Mouse (Mus musculus) embryonic facial prominence, embryonic 10.5 days (tissue): ENCODE measurements around the gene Cpa2. TPM values are rescaled to one million over a fixed set of nuclear protein-coding genes. Genes with fewer than 3 reads are reported as not detected.
A peak's percentile ranks its signal among the peaks of the same experiment; 100 is the strongest.

Experiments
- DNase-seq: peaks from one replicate; pipeline ENCODE4 v3.0.0-alpha.2; 2017; ENCODE audit warnings: low spot score
- H3K27ac ChIP-seq: fragments of 300-500 bp; sonication (generic); replicated peaks from 2 replicates; pipeline ENCODE4 v1.5.1; 2016; ENCODE audit warnings: mild to moderate bottlenecking
- H3K27me3 ChIP-seq: fragments of 300-500 bp; sonication (generic); replicated peaks from 2 replicates; pipeline ENCODE4 v1.6.1; 2016; ENCODE audit warnings: low read depth, mild to moderate bottlenecking; ENCODE audit not compliant: poor library complexity, severe bottlenecking
- H3K36me3 ChIP-seq: fragments of 300-500 bp; sonication (generic); replicated peaks from 2 replicates; pipeline ENCODE4 v1.6.1; 2016; ENCODE audit warnings: mild to moderate bottlenecking, moderate library complexity
- H3K4me1 ChIP-seq: fragments of 300-500 bp; sonication (generic); 2 replicates; pipeline ENCODE4 v1.6.1; 2016
- H3K4me3 ChIP-seq: fragments of 300-500 bp; sonication (generic); 2 replicates; pipeline ENCODE4 v1.5.1; 2016; ENCODE audit warnings: mild to moderate bottlenecking, moderate library complexity
- H3K9me3 ChIP-seq: fragments of 300-500 bp; sonication (generic); 2 replicates; pipeline ENCODE4 v1.6.1; 2016; ENCODE audit warnings: mild to moderate bottlenecking
- WGBS: fragments of 180-500 bp; shearing (Covaris S2); methylation state at CpG from one replicate; pipeline ENCODE4 v1.1.7; 2016; 5-methylcytosine and 5-hydroxymethylcytosine counted together
- polyA plus RNA-seq: library from polyadenylated mRNA; unstranded; fragments of >200 nt; fragmentation: Nextera tagmentation; extraction: Ambion mirVana; gene quantifications from 2 replicates; pipeline ENCODE4 v1.2.1, GENCODE M21; 2016

Gene Cpa2
- polyA plus RNA-seq, 1 experiment from 2014 or later: 18.9 TPM

GRCm38 (mm10) chr6:30594364-30594763 is 53.0 kb downstream of the Cpa2 start:
- no peaks in the 10 kb centered on the region for H3K27me3 ChIP-seq
- H3K27ac ChIP-seq: no peak overlapping the region
- DNase-seq: no peak
- WGBS: 81% methylated on average over 7 of the region's 7 CpGs
- H3K4me3 ChIP-seq: no peak overlapping the region
- H3K4me1 ChIP-seq: peaks cover 35% of the 10 kb centered on the region
- H3K9me3 ChIP-seq: no peaks in the 10 kb centered on the region
- no peaks in the 10 kb centered on the region for H3K36me3 ChIP-seq

- no peak overlapping the region for H3K4me3 ChIP-seq
- DNase-seq: no peak
- H3K4me1 ChIP-seq: peaks cover 38% of the 10 kb centered on the region
- WGBS: 94% methylated on average over 8 of the region's 8 CpGs
- H3K27me3 ChIP-seq: no peaks in the 10 kb centered on the region
- no peaks in the 10 kb centered on the region for H3K9me3 ChIP-seq
- H3K27ac ChIP-seq: peak overlapping the region; percentile 40
- H3K36me3 ChIP-seq: no peaks in the 10 kb centered on the region
These were observed 55.0 kb downstream of the Cpa2 start for GRCm38 (mm10) chr6:30596230-30596898.

GRCm38 (mm10) chr6:30600033-30600432 is 58.7 kb downstream of the Cpa2 start:
- no peaks in the 10 kb centered on the region for H3K9me3 ChIP-seq
- H3K36me3 ChIP-seq: no peaks in the 10 kb centered on the region
- H3K4me1 ChIP-seq: peaks cover 35% of the 10 kb centered on the region
- 34% methylated on average over 3 of the region's 3 CpGs for WGBS
- no peak overlapping the region for H3K4me3 ChIP-seq
- peak overlapping the region; percentile 42; the same call in 1 of the 2 replicates for H3K27ac ChIP-seq
- DNase-seq: no peak
- H3K27me3 ChIP-seq: no peaks in the 10 kb centered on the region

GRCm38 (mm10) chr6:30600995-30601394 is 59.6 kb downstream of the Cpa2 start:
- H3K9me3 ChIP-seq: no peaks in the 10 kb centered on the region
- no peak overlapping the region for H3K27ac ChIP-seq
- no peaks in the 10 kb centered on the region for H3K36me3 ChIP-seq
- no peaks in the 10 kb centered on the region for H3K27me3 ChIP-seq
- DNase-seq: no peak
- peaks cover 42% of the 10 kb centered on the region for H3K4me1 ChIP-seq
- H3K4me3 ChIP-seq: no peak overlapping the region
- 63% methylated on average over 1 of the region's 1 CpGs for WGBS

GRCm38 (mm10) chr6:30604342-30604867 is 63.0 kb downstream of the Cpa2 start:
- H3K9me3 ChIP-seq: no peaks in the 10 kb centered on the region
- WGBS: 58% methylated on average over 7 of the region's 7 CpGs
- H3K27me3 ChIP-seq: no peaks in the 10 kb centered on the region
- H3K36me3 ChIP-seq: no peaks in the 10 kb centered on the region
- H3K27ac ChIP-seq: peak overlapping the region; percentile 48; the same call in 1 of the 2 replicates
- H3K4me3 ChIP-seq: no peak overlapping the region
- no peak for DNase-seq
- peaks cover 37% of the 10 kb centered on the region for H3K4me1 ChIP-seq

- DNase-seq: no peak
- no peaks in the 10 kb centered on the region for H3K9me3 ChIP-seq
- WGBS: 91% methylated on average over 4 of the region's 4 CpGs
- H3K4me3 ChIP-seq: no peak overlapping the region
- H3K36me3 ChIP-seq: no peaks in the 10 kb centered on the region
- peaks cover 30% of the 10 kb centered on the region for H3K4me1 ChIP-seq
- H3K27me3 ChIP-seq: no peaks in the 10 kb centered on the region
- peak overlapping the region; percentile 76 for H3K27ac ChIP-seq
These were observed 63.7 kb downstream of the Cpa2 start for GRCm38 (mm10) chr6:30605111-30605510.

GRCm38 (mm10) chr6:30605672-30606071 is 64.3 kb downstream of the Cpa2 start:
- WGBS: 83% methylated on average over 5 of the region's 5 CpGs
- H3K27ac ChIP-seq: peak overlapping the region; percentile 76
- no peak for DNase-seq
- no peaks in the 10 kb centered on the region for H3K9me3 ChIP-seq
- H3K4me1 ChIP-seq: peaks cover 28% of the 10 kb centered on the region
- no peaks in the 10 kb centered on the region for H3K36me3 ChIP-seq
- no peaks in the 10 kb centered on the region for H3K27me3 ChIP-seq
- H3K4me3 ChIP-seq: no peak overlapping the region

- DNase-seq: no peak
- Histone ChIP-seq H3K4me3 (no peak within 1 kb of the TSS), H3K9me3 (no peaks in the 10 kb centered on the region), H3K27me3 (no peaks in the 10 kb centered on the region), H3K36me3 (no peaks in the 10 kb centered on the region), H3K27ac (peak within 1 kb of the TSS; percentile 84), H3K4me1 (peaks cover 60% of the 10 kb centered on the region)
- WGBS: 89% methylated on average over 7 of the region's 7 CpGs
These were observed 69.3 kb downstream of the Cpa2 start, which contains the start of gene Cpa5 for GRCm38 (mm10) chr6:30610710-30611109. Gene Cpa5, plus strand, starts transcription at chr6:30611010.

GRCm38 (mm10) chr6:30611212-30611611 is 69.8 kb downstream of the Cpa2 start:
- Histone ChIP-seq H3K4me3 (no peak overlapping the region), H3K9me3 (no peaks in the 10 kb centered on the region), H3K4me1 (peaks cover 62% of the 10 kb centered on the region), H3K36me3 (no peaks in the 10 kb centered on the region), H3K27me3 (no peaks in the 10 kb centered on the region), H3K27ac (peak overlapping the region; percentile 84)
- no peak for DNase-seq
- 55% methylated on average over 5 of the region's 5 CpGs for WGBS

Other genes starting within 250 kb of the Cpa2 start
- gene Ube2h, start 237.0 kb upstream of the Cpa2 start, polyA plus RNA-seq: 34.0 and 35.4 TPM in 2 replicates
- 84.6 and 90.8 TPM in 2 replicates for gene Zc3hc1, start 150.6 kb upstream of the Cpa2 start, polyA plus RNA-seq
- gene Klhdc10, start 139.7 kb upstream of the Cpa2 start, polyA plus RNA-seq: 36.2 and 37.3 TPM in 2 replicates
- gene Tmem209, start 31.8 kb upstream of the Cpa2 start, polyA plus RNA-seq: 41.3 and 45.7 TPM in 2 replicates
- gene Ssmem1, start 31.7 kb upstream of the Cpa2 start, polyA plus RNA-seq: 0.19 and 0.40 TPM in 2 replicates
- 0.85 and 1.1 TPM in 2 replicates for gene Cpa4, start 26.8 kb downstream of the Cpa2 start, polyA plus RNA-seq
- gene Cpa5, start 69.4 kb downstream of the Cpa2 start, polyA plus RNA-seq: 0.36 and 0.41 TPM in 2 replicates
- 0.26 and 0.34 TPM in 2 replicates for gene Cpa1, start 97.6 kb downstream of the Cpa2 start, polyA plus RNA-seq
- gene Cep41, start 152.2 kb downstream of the Cpa2 start, polyA plus RNA-seq: 17.7 and 17.9 TPM in 2 replicates
- 1,878 and 2,201 TPM in 2 replicates for gene Mest, start 182.0 kb downstream of the Cpa2 start, polyA plus RNA-seq